Mouse (Mus musculus) hindbrain, embryonic 11.5 days (tissue): Measurements from ENCODE around the gene Hoxb3. TPM values are rescaled to one million over a fixed set of nuclear protein-coding genes. Genes with fewer than 3 reads are reported as not detected.

Experiments
- ATAC-seq: fragments of 200-750 bp; cut with Nextera tagmentation; 2 replicates; pipeline ENCODE4 v1.8.0; 2017; ENCODE audit warnings: mild to moderate bottlenecking, moderate TSS enrichment, moderate library complexity; ENCODE audit not compliant: low FRiP score
- DNase-seq: peaks from one replicate; pipeline ENCODE4 v3.0.0-alpha.2; 2015; ENCODE audit warnings: low spot score
- H3K27ac ChIP-seq: fragments of 300-500 bp; sonication (generic); 2 replicates; pipeline ENCODE4 v1.5.1; 2014; ENCODE audit warnings: mild to moderate bottlenecking, low read depth, low read length
- H3K27me3 ChIP-seq: fragments of 300-500 bp; sonication (generic); 2 replicates; pipeline ENCODE4 v1.6.1; 2014; ENCODE audit warnings: mild to moderate bottlenecking, low read length, moderate library complexity, mixed read lengths; ENCODE audit not compliant: control insufficient read depth, insufficient read depth
- H3K36me3 ChIP-seq: fragments of 300-500 bp; sonication (generic); 2 replicates; pipeline ENCODE4 v1.6.1; 2014; ENCODE audit warnings: mild to moderate bottlenecking, low read length, moderate library complexity, mixed read lengths; ENCODE audit not compliant: control insufficient read depth, insufficient read depth
- H3K4me1 ChIP-seq: fragments of 300-500 bp; sonication (generic); replicated peaks from 2 replicates; pipeline ENCODE4 v1.6.1; 2014; ENCODE audit warnings: low read length, mixed read lengths; ENCODE audit not compliant: control insufficient read depth, insufficient read depth
- H3K4me2 ChIP-seq: fragments of 300-500 bp; sonication (generic); replicated peaks from 2 replicates; pipeline ENCODE4 v1.6.1; 2014; ENCODE audit warnings: mild to moderate bottlenecking, low read depth, low read length
- H3K4me3 ChIP-seq: fragments of 300-500 bp; sonication (generic); 2 replicates; pipeline ENCODE4 v1.5.1; 2014; ENCODE audit warnings: low read depth, low read length
- H3K9ac ChIP-seq: fragments of 300-500 bp; sonication (generic); 2 replicates; pipeline ENCODE4 v1.6.1; 2014; ENCODE audit warnings: low read depth, low read length
- H3K9me3 ChIP-seq: fragments of 300-500 bp; sonication (generic); 2 replicates; pipeline ENCODE4 v1.6.1; 2016; ENCODE audit warnings: low read length; ENCODE audit not compliant: control insufficient read depth
- WGBS: fragments of 180-500 bp; shearing (Covaris S2); extraction: QIAGEN DNeasy Blood & Tissue Kit; methylation state at CpG from one replicate; pipeline ENCODE4 v1.1.7; 2014; 5-methylcytosine and 5-hydroxymethylcytosine counted together
- microRNA counts: library from miRNA; unstranded; fragments of <30 nt; microRNA quantifications from one replicate; lab custom pipeline; 2015
- polyA plus RNA-seq: library from polyadenylated mRNA; unstranded; fragments of >200 nt; fragmentation: Nextera tagmentation; extraction: Ambion mirVana; gene quantifications from 2 replicates; pipeline ENCODE4 v1.2.1, GENCODE M21; 2014

Gene Hoxb3
- polyA plus RNA-seq, 1 experiment from 2014 or later, result 13.1 TPM

DNA sequence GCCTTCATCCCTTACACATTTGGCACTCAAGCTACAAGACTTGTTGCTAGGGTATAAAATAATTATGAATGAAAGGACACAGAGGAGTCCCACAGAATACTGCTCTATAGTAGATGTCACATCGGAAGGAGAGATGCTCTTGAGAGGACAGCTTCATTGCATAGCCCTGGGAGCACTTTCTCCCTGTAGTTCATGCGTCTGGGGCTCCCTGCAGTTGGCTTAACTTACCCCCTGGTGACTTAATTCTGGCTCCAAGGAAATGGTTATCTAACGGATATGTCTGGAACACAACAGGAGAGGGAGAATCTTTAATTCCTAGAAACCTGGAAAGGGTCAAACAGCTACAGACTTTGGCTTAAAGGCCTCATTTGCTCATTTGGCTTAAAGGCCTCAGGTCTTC is 48.6 kb downstream of the Hoxb3 start:
- Histone ChIP-seq H3K9me3 (no peaks in the 10 kb centered on the region), H3K4me1 (no peaks in the 10 kb centered on the region), H3K4me3 (no peak overlapping the region), H3K27me3 (peaks cover 71% of the 10 kb centered on the region), H3K27ac (no peak overlapping the region), H3K4me2 (no peak overlapping the region), H3K36me3 (no peaks in the 10 kb centered on the region), H3K9ac (no peak overlapping the region)
- 11% methylated on average over 3 of the region's 3 CpGs for WGBS
- ATAC-seq (no peak), DNase-seq (no peak)

DNA sequence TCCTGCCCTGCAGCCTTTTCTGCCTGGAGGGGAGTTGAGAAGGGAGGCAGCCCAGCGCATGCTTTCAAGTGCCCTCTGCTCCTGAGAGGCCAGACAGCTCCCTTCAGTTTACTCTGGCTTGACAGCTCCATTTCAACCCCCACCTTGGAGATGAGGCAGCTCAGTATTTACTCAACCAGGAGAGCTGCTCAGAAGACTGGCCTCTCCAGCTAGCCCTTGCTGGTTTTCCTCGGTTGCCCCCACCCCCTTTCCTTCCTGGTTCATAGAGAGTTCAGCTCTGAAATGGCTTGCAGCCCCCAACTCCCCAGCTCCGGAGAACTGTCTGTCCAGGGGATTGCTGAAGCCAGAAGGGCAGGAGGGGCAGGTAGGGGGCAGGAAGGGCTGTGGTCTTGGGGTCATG is 49.4 kb downstream of the Hoxb3 start:
- Histone ChIP-seq H3K4me2 (no peak overlapping the region), H3K27ac (no peak overlapping the region), H3K9me3 (no peaks in the 10 kb centered on the region), H3K9ac (no peak overlapping the region), H3K36me3 (no peaks in the 10 kb centered on the region), H3K27me3 (peaks cover 67% of the 10 kb centered on the region), H3K4me1 (no peaks in the 10 kb centered on the region), H3K4me3 (no peak overlapping the region)
- DNase-seq (no peak), ATAC-seq (no peak)
- WGBS, result 2% methylated on average over 3 of the region's 3 CpGs

DNA sequence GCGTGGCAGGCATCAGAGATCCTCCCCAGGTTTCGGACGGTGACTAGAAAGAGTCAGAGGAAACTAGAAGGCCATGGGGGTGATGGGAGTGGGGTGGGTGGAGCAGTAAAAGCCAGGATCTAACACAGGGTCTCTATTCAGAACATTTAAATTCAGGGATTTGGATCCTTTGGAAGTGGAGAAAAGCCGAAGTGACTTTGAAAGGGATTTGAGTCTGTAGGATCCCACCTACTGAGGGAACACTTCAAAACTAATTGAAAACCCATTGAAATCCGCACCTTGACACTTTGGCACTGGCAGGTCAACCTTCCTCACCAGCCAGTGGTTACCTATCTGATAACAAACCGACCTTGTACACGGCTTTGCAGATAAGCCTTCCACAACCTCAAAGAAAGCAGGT is 51.7 kb downstream of the Hoxb3 start:
- ATAC-seq, result no peak
- H3K36me3 ChIP-seq, result no peaks in the 10 kb centered on the region
- H3K4me1 ChIP-seq, result no peaks in the 10 kb centered on the region
- H3K9ac ChIP-seq, result no peak overlapping the region
- WGBS, result 21% methylated on average over 7 of the region's 7 CpGs
- H3K27me3 ChIP-seq, result peaks cover 46% of the 10 kb centered on the region
- no peak overlapping the region for H3K4me2 ChIP-seq
- no peak overlapping the region for H3K27ac ChIP-seq
- DNase-seq, result no peak
- H3K4me3 ChIP-seq, result no peak overlapping the region
- no peaks in the 10 kb centered on the region for H3K9me3 ChIP-seq

DNA sequence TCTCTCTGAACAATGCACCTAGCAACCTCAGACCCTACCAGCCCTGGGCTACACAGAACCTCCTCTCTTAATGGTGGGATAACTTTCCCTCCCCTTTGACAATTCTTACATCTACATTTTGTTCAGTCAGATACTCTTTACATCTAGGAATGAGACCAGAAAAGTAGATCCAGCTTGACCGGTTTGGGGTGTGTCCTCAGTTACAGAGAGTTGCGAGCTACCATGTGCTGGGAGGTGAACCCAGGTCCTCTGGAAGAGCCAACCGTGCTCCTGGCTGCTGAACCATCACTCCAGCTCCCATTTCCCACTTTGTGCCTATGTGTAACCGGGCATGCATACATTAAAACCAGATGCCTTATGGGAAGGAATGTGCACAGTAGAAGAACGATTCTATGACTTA is 60.3 kb downstream of the Hoxb3 start:
- WGBS, result 84% methylated on average over 5 of the region's 5 CpGs
- Histone ChIP-seq H3K36me3 (no peaks in the 10 kb centered on the region), H3K27ac (no peak overlapping the region), H3K27me3 (no peaks in the 10 kb centered on the region; the same call in 1 of the 2 replicates), H3K9ac (no peak overlapping the region), H3K9me3 (no peaks in the 10 kb centered on the region), H3K4me1 (no peaks in the 10 kb centered on the region), H3K4me3 (no peak overlapping the region), H3K4me2 (no peak overlapping the region)
- ATAC-seq, result no peak
- no peak for DNase-seq

DNA sequence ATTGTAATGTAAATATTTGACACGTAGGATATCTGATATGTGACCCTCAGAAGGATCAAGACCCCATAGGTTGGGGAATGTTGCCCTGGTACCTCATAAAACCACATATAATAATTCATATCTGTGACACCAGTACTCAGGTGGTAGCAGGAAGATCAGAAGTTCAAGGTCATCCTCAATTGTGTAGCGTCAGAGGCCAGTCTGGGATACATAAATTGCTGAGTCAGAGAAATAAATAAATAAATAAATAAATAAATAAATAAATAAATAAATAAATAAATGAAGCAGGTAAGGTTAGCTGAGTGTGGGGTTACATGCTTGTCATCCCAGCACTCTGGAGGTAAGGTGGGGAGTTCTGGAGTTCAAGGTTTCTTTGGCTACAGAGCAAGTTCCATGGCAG is 64.5 kb downstream of the Hoxb3 start:
- DNase-seq, result no peak
- Histone ChIP-seq H3K4me1 (no peaks in the 10 kb centered on the region), H3K36me3 (no peaks in the 10 kb centered on the region), H3K4me2 (no peak overlapping the region), H3K27ac (no peak overlapping the region), H3K9ac (no peak overlapping the region), H3K27me3 (no peaks in the 10 kb centered on the region), H3K4me3 (no peak overlapping the region), H3K9me3 (no peaks in the 10 kb centered on the region)
- WGBS, result 91% methylated on average over 2 of the region's 2 CpGs
- ATAC-seq, result no peak

DNA sequence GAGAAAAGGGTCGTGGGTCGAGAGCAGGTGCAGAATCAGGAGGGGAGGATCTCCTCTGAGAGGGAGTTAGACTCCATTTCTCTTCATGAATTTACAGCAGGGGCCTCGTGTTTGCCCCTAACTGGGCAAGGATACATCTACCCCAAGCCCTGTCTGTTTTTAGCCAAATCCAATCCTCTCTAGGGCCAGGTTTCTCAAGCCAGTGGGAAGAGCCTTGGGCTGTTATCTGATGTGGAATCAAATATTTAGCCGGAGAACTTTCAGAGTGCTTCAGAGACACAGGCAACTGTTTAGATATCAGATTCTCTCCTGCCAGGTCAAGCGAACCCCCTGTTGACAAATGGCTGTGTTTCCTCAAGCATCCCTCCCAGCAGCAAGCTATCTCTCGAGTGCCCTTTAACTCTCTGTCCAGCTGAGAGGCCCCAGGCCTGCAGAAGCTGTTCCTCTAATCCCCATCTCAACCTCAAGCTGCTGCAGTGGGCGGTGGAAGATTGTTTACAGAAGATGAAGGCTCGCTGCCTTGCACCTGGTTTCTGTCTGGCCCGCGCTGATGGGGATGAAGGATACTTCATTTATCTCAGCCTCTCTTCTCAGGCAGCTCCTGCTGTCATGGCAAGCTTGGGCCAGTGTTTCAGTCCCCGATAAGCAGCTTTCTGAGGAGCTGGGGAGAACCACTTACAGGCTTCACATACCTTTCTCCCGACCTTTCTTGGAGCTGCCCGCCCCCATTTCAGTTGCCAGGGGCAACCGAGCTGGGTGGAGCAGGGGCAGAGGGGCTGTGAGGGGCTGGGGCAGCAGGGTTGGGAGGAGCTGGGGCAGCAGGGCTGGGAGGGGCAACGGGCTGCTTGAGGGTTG is 73.9 kb downstream of the Hoxb3 start:
- Histone ChIP-seq H3K9ac (no peak overlapping the region), H3K36me3 (no peaks in the 10 kb centered on the region), H3K4me3 (no peak overlapping the region), H3K9me3 (no peaks in the 10 kb centered on the region), H3K27me3 (no peaks in the 10 kb centered on the region), H3K4me1 (0 out of 2 replicates have a peak, but pooled peaks cover 3% of the 10 kb centered on the region), H3K4me2 (no peak overlapping the region), H3K27ac (no peak overlapping the region)
- 12% methylated on average over 15 of the region's 15 CpGs for WGBS
- DNase-seq (peak; percentile 36), ATAC-seq (no peak)

MicroRNAs encoded within 50 kb of the gene (microRNA counts, 519-probe panel; counts per million panel counts)
- microRNA mmu-miR-10a (lab: Ali Mortazavi, UCI), result 5,894 counts per million, percentile 85 among the panel's probes with 10 or more counts

Other genes with a start within 250 kb of the Hoxb3 start
- 474 and 485 TPM in 2 replicates for gene Atp5g1, start 247.7 kb upstream of the Hoxb3 start, polyA plus RNA-seq
- gene Calcoco2, start 211.4 kb upstream of the Hoxb3 start, polyA plus RNA-seq, result 0.17 TPM in 1 of 2 replicates, not detected in the other
- gene Ttll6, start 189.5 kb upstream of the Hoxb3 start, polyA plus RNA-seq, result 0.07 and 0.12 TPM in 2 replicates
- gene Hoxb13, start 129.0 kb upstream of the Hoxb3 start, polyA plus RNA-seq, result not detected in 2 replicates
- 0.80 and 3.2 TPM in 2 replicates for gene Hoxb9, start 51.9 kb upstream of the Hoxb3 start, polyA plus RNA-seq
- 3.1 and 7.0 TPM in 2 replicates for gene Hoxb8, start 41.4 kb upstream of the Hoxb3 start, polyA plus RNA-seq
- 4.0 and 11.2 TPM in 2 replicates for gene Hoxb7, start 36.7 kb upstream of the Hoxb3 start, polyA plus RNA-seq
- 15.9 and 38.5 TPM in 2 replicates for gene Hoxb6, start 30.9 kb upstream of the Hoxb3 start, polyA plus RNA-seq
- gene Hoxb5, start 20.0 kb upstream of the Hoxb3 start, polyA plus RNA-seq, result 33.1 and 42.5 TPM in 2 replicates
- 3.5 and 5.1 TPM in 2 replicates for gene Hoxb4, start 5.1 kb upstream of the Hoxb3 start, polyA plus RNA-seq
- gene Hoxb2, start 27.2 kb downstream of the Hoxb3 start, polyA plus RNA-seq, result 64.9 and 67.5 TPM in 2 replicates
- gene Hoxb1, start 42.4 kb downstream of the Hoxb3 start, polyA plus RNA-seq, result 7.3 and 8.2 TPM in 2 replicates
- gene Skap1, start 141.3 kb downstream of the Hoxb3 start, polyA plus RNA-seq, result 0.85 and 1.5 TPM in 2 replicates